Mouse (Mus musculus) neutrophil, adult 5-6 weeks (primary cell): ENCODE measurements at regions not wholly inside any gene's neighbourhood (a gene's known extent, or its start where the extent isn't known, plus 50 kb on each side); places are given as distances from the start of the nearest gene placed in this dataset.

Experiments used
- ATAC-seq: fragments of 151-379, 151-347 bp; 2 replicates; pipeline ENCODE4 v1.8.0; 2017; ENCODE audit warnings: mild to moderate bottlenecking, moderate TSS enrichment; ENCODE audit not compliant: insufficient number of reproducible peaks, poor library complexity, low FRiP score, severe bottlenecking; ENCODE audit errors: extremely low read depth

DNA sequence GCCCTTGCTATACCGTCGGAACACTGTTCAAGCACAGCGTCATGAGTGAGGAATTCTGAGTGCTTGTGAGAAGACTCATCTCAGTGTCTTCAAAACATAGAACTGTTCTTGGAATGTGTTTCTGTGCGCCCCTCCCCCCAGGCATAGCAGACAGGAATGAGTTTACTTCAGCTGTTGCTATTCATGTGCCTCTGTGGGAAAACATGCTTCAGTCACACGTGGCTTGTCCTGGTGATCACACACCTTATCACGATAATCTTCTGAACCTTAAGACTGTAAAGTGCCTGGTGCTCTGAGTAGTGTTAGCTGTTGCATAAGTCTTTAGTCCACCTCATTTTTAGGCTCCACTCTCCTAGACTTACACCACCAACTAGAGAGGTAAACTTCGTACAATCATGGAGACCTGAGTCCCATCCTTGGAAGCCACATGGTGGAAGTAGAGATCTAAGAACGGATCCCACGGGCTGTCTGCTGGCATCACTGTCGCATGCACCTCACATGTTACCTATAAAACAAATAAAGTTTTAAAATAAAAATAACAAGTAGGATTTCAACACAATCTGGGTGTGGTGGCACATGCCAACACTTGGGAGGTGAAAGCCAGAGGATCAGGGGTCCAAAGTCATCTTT lies 1143.8 kb downstream of the 4930447A16Rik start:
- no peak for ATAC-seq

GRCm38 (mm10) chr15:38570144-38570543 lies 1144.8 kb downstream of the 4930447A16Rik start:
- ATAC-seq: no peak

DNA sequence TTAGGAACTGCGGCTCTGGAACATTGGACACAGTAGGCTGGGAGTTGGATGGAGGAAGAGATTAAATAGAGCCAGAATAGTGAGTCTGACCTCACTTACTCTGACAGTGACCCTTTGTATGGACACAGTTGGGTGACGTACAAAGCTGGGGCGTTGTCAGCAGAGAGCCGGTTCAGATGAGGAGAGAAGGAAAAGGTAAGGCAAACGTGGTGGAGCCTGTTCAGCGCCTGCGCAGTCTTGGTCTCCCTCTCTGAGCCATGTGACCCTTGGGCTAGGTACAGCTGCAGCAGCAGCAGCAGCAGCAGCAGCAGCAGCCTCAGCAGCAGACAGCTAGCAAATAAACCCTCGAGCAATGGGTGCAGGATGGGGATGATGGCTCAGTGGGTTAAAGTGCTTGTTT lies 1145.4 kb downstream of the 4930447A16Rik start:
- no peak for ATAC-seq

GRCm38 (mm10) chr15:38572652-38573051 lies 1147.3 kb downstream of the 4930447A16Rik start:
- no peak; the same call in 1 of the 2 replicates for ATAC-seq

DNA sequence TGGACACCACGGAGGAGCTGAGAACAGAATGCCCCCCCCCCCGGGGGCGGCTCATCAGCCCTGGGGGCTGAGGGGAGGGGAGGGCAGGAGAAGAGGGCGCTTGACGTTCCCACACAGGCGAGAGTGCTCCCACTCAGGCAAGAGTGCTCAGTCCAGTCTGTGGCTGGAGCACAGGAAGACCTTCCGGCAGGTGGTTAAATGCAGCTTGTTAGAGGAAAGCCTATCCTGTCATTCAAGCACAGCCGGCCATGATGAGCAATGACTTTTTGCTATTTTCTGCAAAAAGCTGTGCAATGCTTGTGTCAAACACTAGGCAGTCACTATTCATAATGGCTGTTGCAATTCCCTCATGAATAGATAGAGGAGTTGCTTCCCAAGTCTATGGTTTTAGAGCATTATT lies 1149.1 kb downstream of the 4930447A16Rik start:
- no peak for ATAC-seq

- ATAC-seq: no peak
Observed at GRCm38 (mm10) chr15:38575254-38575653, 1149.9 kb downstream of the 4930447A16Rik start.

DNA sequence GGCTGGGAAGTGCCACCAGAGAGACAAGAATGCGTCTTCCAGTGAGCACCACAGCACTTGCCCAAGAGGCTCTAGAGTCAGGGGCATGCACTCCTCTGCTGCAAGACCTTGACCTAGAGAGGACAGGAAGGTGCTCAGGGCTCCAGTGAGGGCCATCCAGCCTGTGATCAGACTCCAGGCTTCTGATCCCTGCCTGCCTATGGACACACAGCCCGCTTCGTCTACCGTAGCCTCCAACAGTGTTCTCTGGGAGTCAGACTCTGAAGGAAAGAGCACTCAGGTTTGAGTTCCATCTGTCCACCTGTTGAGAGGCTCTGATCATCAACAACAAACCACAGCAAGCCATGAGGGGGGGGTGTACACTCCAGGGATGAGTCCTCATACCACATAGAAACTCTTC lies 1152.3 kb downstream of the 4930447A16Rik start:
- no peak for ATAC-seq

- ATAC-seq: no peak
Observed at GRCm38 (mm10) chr15:38579481-38579880, 1154.1 kb downstream of the 4930447A16Rik start.

DNA sequence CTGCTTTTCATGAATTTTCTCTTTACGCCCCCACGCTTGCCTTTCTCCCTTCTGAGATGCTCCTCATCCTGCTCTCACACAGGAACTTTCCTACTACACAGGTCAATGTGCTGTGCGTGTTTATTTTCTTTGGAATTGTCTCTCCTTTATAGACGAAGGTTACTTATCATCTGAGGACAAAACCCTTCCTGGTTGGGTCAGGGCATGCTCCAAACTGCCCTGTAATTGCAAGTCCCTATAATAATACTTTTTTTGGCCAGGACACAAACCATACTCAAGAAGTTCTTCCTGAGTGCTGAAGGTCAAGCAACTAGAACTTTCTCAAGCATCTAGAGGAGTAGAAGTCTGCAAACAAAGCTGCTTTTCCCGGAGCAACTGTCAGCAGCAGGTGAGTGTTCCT lies 1158.1 kb downstream of the 4930447A16Rik start:
- ATAC-seq: no peak

DNA sequence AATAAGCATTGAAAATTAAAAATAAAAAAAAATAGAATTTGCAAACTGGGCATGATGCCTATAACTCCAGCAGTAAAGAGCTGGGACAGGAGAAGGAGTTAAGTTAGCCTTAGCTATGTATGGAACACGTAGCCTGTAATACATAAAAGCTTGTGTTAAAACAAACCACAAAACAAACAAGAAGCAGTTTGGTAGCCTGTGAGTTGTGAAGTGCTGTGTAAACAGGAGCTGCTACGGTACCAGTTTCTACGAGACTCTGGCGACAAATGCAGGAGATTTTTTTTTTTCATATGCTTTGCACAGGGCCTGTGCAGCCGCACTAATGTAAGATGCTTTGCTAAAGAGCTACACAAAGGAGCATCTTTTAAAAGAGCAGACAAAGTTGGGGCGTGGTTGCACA lies 1159.1 kb downstream of the 4930447A16Rik start:
- ATAC-seq: no peak

DNA sequence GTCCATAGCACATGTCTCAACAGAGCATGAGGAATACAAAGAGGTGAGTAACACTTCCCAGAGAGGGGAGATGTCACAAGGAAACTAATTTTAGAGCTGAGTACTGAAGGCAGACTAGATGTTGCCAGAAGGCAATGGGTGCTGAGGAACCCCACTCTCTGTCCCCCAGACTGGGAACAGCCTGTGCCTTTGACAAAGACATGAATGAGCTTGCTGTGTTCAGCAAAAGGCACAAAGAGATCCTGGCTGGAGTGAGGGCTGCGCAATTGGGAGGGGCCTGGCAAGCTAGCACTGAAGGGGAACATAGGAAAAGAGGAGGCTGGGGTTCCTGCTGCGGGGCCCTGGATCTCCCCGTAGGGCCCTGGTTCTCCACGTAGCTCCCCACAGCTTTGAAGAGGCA lies 1160.3 kb downstream of the 4930447A16Rik start:
- no peak for ATAC-seq

DNA sequence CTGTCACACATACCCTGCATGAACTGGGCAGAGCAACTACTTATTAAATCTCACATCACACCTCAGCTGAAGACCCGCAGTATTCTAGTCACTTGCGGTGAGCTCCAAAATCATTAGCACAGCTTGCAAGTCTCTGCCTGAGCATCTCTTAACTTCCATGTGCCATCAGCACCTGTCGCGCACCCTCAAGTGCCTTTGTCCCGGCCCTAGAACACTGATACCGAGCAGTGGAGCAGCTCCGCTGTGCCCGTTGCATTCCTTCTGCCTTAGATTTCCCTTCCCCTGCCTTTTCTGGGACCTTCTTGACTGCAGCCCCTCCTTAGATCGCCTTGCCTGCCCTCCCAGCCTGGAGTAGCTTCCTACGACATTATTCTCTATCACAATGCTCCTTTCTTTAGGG lies 1161.2 kb downstream of the 4930447A16Rik start:
- no peak for ATAC-seq

GRCm38 (mm10) chr15:38588268-38588667 lies 1162.9 kb downstream of the 4930447A16Rik start:
- no peak for ATAC-seq

DNA sequence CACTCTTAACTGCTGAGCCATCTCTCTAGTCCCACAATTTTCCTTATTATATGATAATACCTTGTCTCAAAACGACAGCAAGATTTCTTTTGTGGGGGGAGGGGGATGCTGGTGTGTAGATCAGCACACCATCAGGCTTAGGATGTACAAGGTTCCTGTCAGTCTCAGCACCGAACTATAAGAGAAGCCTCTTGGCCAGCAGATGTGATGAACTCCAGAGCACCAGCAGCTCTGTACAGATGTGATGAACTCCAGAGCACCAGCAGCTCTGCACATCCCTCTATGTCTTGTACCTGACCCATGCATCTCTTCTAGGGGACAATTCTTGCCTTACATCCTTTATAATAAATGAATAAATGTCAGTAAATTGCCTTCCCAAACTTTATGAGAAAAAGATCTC lies 1163.7 kb downstream of the 4930447A16Rik start:
- ATAC-seq: no peak

GRCm38 (mm10) chr15:38589675-38590074 lies 1164.3 kb downstream of the 4930447A16Rik start:
- ATAC-seq: no peak

DNA sequence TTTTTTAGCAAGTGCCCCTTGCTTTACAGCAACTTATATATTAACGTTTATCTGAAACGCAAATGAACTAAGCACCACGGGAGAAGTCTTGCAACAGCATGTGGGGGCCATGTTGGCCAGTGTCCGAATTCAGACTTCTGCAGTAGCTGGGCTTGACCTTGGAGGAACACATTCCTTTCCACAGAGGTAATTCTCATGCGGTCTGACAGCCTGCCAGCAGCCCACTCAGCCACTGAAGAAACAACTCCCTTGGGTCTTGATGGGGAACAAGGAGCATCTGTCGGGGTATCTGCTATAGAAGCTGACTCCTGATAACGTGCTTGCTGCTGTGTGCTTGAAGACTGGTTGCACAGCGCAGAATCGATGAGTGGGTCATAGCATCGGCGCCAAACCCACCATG lies 1168.7 kb downstream of the 4930447A16Rik start:
- no peak for ATAC-seq

GRCm38 (mm10) chr15:38594747-38595146 lies 1169.4 kb downstream of the 4930447A16Rik start:
- ATAC-seq: no peak

DNA sequence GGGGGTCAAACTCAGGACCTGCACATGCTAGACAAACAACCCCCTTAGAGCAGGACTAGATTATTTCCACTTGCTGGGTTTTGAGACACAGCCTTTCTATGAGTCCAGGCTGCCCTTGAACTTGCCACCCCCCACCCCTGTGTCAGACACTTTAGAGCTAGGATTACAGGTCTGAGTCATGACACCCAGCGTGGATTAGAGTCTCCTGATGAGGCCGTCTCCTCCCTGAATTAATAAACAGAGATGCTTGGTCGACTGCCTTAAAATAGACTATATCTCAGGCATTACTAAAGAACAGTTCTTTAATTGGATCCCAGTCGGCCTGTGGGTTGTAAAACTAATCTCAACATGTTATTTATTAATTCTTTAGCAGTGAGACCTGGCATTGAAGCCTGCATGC lies 1170.5 kb downstream of the 4930447A16Rik start:
- ATAC-seq: no peak

- ATAC-seq: no peak
Observed at GRCm38 (mm10) chr15:38597458-38597857, 1172.1 kb downstream of the 4930447A16Rik start.

DNA sequence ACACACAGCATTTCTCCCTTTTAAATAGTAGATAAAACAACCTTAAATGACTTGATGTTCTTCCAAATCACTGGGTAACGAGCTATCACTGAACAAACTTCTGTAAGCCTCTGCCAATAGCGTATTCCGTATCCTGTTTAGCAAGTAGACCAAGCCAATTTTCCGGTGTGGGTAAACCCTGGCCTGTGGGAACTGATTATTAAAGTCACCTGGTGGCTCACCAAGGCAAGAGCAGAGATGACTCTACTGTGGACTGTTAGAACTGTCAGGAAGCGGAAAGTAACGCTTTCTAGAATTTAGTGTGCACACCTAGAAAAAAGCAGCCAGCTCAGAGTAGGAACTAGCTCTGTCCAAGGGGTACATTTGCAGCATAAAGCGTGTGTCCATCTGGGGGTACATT lies 1176.1 kb downstream of the 4930447A16Rik start:
- peak; percentile 44; the same call in 1 of the 2 replicates for ATAC-seq

DNA sequence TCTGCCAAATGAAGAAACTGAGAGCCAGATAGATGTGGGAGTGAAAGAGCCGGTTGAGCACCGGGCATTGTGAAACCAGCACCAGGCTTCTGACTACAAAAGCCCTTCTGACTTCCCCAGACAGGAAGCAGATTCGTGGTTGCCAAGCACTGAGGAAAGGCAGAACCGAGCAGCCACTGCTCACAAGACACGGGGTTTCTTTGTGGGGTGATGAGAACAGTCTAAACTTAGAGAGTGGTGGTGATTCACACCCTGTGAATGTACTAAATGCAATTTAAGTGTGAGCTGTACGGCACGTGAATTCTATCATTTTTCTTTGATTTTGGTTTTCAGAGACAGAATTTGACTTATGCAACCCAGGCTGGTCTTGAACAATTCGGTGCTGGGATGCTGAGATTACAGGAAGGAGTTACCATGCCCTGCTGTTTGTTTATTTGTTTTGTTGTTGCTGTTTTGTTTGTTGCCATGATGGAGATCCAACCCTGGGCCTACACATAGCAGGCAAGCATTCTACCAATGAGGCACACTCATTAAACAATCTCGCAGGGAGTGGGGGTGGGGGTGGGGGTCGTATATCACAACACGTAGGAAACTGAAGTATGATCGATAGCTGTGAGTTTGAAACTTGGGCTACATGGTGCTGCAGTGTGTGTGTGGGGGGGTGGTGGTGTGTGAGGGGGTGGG lies 1177.0 kb downstream of the 4930447A16Rik start:
- peak; percentile 77 for ATAC-seq
